Mouse (Mus musculus) liver, adult 2 months (tissue): Measurements from ENCODE around the gene Erc1. TPM values are rescaled to one million over a fixed set of nuclear protein-coding genes. Genes with fewer than 3 reads are reported as not detected.

Experiments used
- DNase-seq: peaks from one replicate; pipeline ENCODE4 v3.0.0-alpha.2; 2011; ENCODE audit warnings: low read depth, low spot score; ENCODE audit errors: extremely low read depth
- H3K27ac ChIP-seq: fragments of 200-500 bp; replicated peaks from 2 replicates; pipeline ENCODE4 v1.5.1; 2012; ENCODE audit warnings: low read depth, mild to moderate bottlenecking, control low read depth, inconsistent platforms, low read length; ENCODE audit not compliant: insufficient read depth
- H3K27me3 ChIP-seq: fragments of 200-500 bp; 2 replicates; pipeline ENCODE4 v1.6.1; 2012; ENCODE audit warnings: mild to moderate bottlenecking, moderate library complexity, low read length, inconsistent platforms; ENCODE audit not compliant: control insufficient read depth, insufficient read depth
- H3K36me3 ChIP-seq: fragments of 200-500 bp; 2 replicates; pipeline ENCODE4 v1.6.1; 2012; ENCODE audit warnings: low read length, inconsistent platforms; ENCODE audit not compliant: control insufficient read depth, insufficient read depth
- H3K4me1 ChIP-seq: fragments of 200-500 bp; 2 replicates; pipeline ENCODE4 v1.6.1; 2011; ENCODE audit warnings: low read length; ENCODE audit not compliant: control insufficient read depth, insufficient read depth
- H3K4me3 ChIP-seq: fragments of 200-500 bp; 2 replicates; pipeline ENCODE4 v1.5.1; 2011; ENCODE audit warnings: low read depth, mild to moderate bottlenecking, control low read depth, low read length, moderate library complexity; ENCODE audit not compliant: insufficient read depth
- H3K79me2 ChIP-seq: fragments of 200-500 bp; 2 replicates; pipeline ENCODE4 v1.6.1; 2012; ENCODE audit warnings: inconsistent platforms, mild to moderate bottlenecking, low read length, moderate library complexity; ENCODE audit not compliant: control insufficient read depth, insufficient read depth
- H3K9ac ChIP-seq: fragments of 200-500 bp; 2 replicates; pipeline ENCODE4 v1.6.1; 2012; ENCODE audit warnings: low read depth, mild to moderate bottlenecking, control low read depth, inconsistent platforms, low read length
- CTCF ChIP-seq: fragments of 200-500 bp; IDR thresholded peaks from 2 replicates; pipeline ENCODE4 v1.5.1; 2011; ENCODE audit warnings: low read depth, low read length, control low read depth
- POLR2A ChIP-seq: fragments of 200-500 bp; IDR thresholded peaks from 2 replicates; pipeline ENCODE4 v1.6.1; 2011; ENCODE audit warnings: low read length, control low read depth; ENCODE audit not compliant: insufficient read depth; ENCODE audit errors: extremely low read depth
- whole genome bisulfite sequencing: fragments of 180-500 bp; shearing (Covaris S2); methylation state at CpG from one replicate; pipeline ENCODE4 v1.1.7; 2018; 5-methylcytosine and 5-hydroxymethylcytosine counted together
- polyA plus RNA-seq: library from polyadenylated mRNA; depleted of rRNA; stranded (reverse); fragments of >200 nt; gene quantifications from 2 replicates; pipeline ENCODE4 v1.2.3, GENCODE M21; 2012
- total RNA-seq: library from RNA; depleted of rRNA; stranded (reverse); fragments of >200 nt; gene quantifications from 2 replicates; pipeline ENCODE4 v1.2.3, GENCODE M21; 2014

Gene Erc1
- total and polyA plus RNA-seq, 2 experiments, result 6.3 to 14.2 TPM

GRCm38 (mm10) chr6:119704899-119705298, 143.1 kb downstream of the Erc1 start:
- TF ChIP-seq CTCF, result no peak
- TF ChIP-seq POLR2A, result no peak
- Histone ChIP-seq H3K4me3 (no peak overlapping the region), H3K36me3 (peaks cover 9% of the 10 kb centered on the region), H3K79me2 (no peaks in the 10 kb centered on the region), H3K9ac (no peak overlapping the region), H3K4me1 (no peaks in the 10 kb centered on the region), H3K27me3 (no peaks in the 10 kb centered on the region), H3K27ac (no peak overlapping the region)
- no peak for DNase-seq
- 95% methylated on average over 2 of the region's 2 CpGs for WGBS

DNA sequence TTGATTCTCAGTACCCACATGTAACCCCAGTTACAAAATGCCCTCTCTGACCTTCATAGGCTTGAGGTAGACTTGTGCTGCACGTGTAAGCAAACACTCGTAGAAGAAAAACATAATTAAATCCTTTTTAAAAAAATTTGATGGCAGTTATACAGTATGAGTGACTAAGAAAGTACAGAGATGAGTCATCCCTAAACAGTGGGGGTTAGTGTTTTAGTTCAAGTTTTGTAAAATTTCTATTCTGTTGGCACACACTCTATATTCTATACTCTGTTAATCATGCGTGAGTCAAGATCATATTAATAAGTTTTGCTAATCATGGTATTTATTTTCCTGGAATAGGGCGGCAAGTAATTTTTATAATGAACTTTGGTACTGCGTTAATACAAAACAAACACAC, 155.2 kb downstream of the Erc1 start:
- peaks cover 19% of the 10 kb centered on the region; the same call in 1 of the 2 replicates for H3K36me3 ChIP-seq
- TF ChIP-seq POLR2A (no peak), CTCF (no peak)
- H3K4me3 ChIP-seq, result no peak overlapping the region
- DNase-seq, result no peak
- WGBS, result 93% methylated on average over 5 of the region's 5 CpGs
- no peaks in the 10 kb centered on the region for H3K4me1 ChIP-seq
- H3K79me2 ChIP-seq, result no peaks in the 10 kb centered on the region
- H3K27me3 ChIP-seq, result no peaks in the 10 kb centered on the region
- H3K27ac ChIP-seq, result no peak overlapping the region
- no peak overlapping the region for H3K9ac ChIP-seq

DNA sequence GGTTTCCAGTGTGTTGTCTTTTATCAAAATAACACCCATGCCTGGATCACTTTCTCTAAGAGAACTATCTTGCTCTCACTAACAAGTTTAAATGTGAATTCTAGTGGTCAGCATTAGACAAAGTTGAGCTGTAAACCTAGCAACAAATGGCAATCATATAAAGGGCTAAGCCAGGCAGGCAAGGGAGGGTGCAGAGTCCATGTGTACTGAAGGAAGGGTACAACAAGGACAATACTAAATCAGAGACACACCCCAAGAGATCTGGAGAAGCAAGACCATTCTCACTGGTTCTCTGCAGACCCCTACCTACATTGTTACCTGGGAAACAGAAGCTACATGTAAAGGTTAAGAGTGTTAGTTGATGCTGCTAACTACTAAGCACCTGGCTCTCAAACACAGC, 161.5 kb downstream of the Erc1 start:
- H3K4me3 ChIP-seq, result no peak overlapping the region
- H3K36me3 ChIP-seq, result peaks cover 8% of the 10 kb centered on the region; the same call in 1 of the 2 replicates
- TF ChIP-seq CTCF (no peak), POLR2A (no peak)
- H3K9ac ChIP-seq, result no peak overlapping the region
- no peaks in the 10 kb centered on the region for H3K27me3 ChIP-seq
- peaks cover 4% of the 10 kb centered on the region for H3K4me1 ChIP-seq
- H3K79me2 ChIP-seq, result no peaks in the 10 kb centered on the region
- peak overlapping the region; percentile 70 for H3K27ac ChIP-seq
- peak; percentile 75 for DNase-seq

GRCm38 (mm10) chr6:119680746-119681145, 167.2 kb downstream of the Erc1 start:
- WGBS, result 15% methylated on average over 2 of the region's 2 CpGs
- H3K4me3 ChIP-seq, result no peak overlapping the region
- no peaks in the 10 kb centered on the region for H3K27me3 ChIP-seq
- no peak overlapping the region for H3K27ac ChIP-seq
- H3K9ac ChIP-seq, result no peak overlapping the region
- peaks cover 3% of the 10 kb centered on the region; the same call in 1 of the 2 replicates for H3K4me1 ChIP-seq
- peak; percentile 89 for DNase-seq
- H3K79me2 ChIP-seq, result no peaks in the 10 kb centered on the region; the same call in 1 of the 2 replicates
- TF ChIP-seq CTCF (no peak), POLR2A (no peak)
- H3K36me3 ChIP-seq, result peaks cover 4% of the 10 kb centered on the region

DNA sequence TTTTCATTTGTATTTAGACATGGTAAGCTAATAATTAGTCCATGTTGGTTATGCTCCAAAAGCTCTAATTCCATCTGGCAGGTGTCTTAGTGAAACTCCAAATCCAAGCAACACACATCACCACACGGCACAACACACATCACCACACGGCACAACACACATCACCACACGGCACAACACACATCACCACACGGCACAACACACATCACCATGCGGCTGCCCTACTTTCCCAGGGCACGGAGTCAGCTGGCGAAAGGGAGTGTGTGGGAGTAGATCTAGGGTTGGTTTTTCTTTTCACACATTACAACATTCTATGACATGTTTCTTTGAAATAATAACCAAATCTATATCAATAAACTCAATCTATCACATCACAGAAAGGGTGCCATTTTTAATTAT, 173.2 kb downstream of the Erc1 start:
- 26% methylated on average over 7 of the region's 7 CpGs for WGBS
- no peak for DNase-seq
- no peak for TF ChIP-seq CTCF
- TF ChIP-seq POLR2A, result no peak
- Histone ChIP-seq H3K4me1 (peaks cover 10% of the 10 kb centered on the region), H3K27ac (peak overlapping the region; percentile 45), H3K36me3 (peaks cover 4% of the 10 kb centered on the region), H3K27me3 (no peaks in the 10 kb centered on the region), H3K9ac (no peak overlapping the region), H3K79me2 (no peaks in the 10 kb centered on the region; the same call in 1 of the 2 replicates), H3K4me3 (no peak overlapping the region)

GRCm38 (mm10) chr6:119674201-119674810, 173.7 kb downstream of the Erc1 start:
- peak; percentile 74 for DNase-seq
- 52% methylated on average over 5 of the region's 5 CpGs for WGBS

More at GRCm38 (mm10) chr6:119674201-119674810, 173.7 kb downstream of the Erc1 start:
- Histone ChIP-seq H3K27ac (peak overlapping the region; percentile 11), H3K9ac (no peak overlapping the region), H3K4me1 (peaks cover 14% of the 10 kb centered on the region), H3K4me3 (no peak overlapping the region), H3K79me2 (no peaks in the 10 kb centered on the region; the same call in 1 of the 2 replicates), H3K27me3 (no peaks in the 10 kb centered on the region), H3K36me3 (peaks cover 4% of the 10 kb centered on the region)
- no peak for TF ChIP-seq CTCF
- TF ChIP-seq POLR2A, result no peak
